Mouse (Mus musculus): ENCODE measurements at regions not wholly inside any gene's neighbourhood (a gene's known extent, or its start where the extent isn't known, plus 50 kb on each side); places are given as distances from the start of the nearest gene placed in this dataset.

- no peaks in the 10 kb centered on the region; the same call in 1 of the 2 replicates for H3K4me1 ChIP-seq (ENCODE audit: control insufficient read depth, insufficient read depth, low read length)
- 62% methylated on average over 5 of the region's 5 CpGs for WGBS
- no peak for DNase-seq
- no peak overlapping the region for H3K4me3 ChIP-seq (replicated peaks; ENCODE audit: extremely low read depth, low read depth, low read length)
- TF ChIP-seq POLR2A (IDR thresholded peaks at IDR 0.05; ENCODE audit: borderline replicate concordance, extremely low read depth, low read depth, low read length) (no peak), CTCF (IDR thresholded peaks at IDR 0.05; ENCODE audit: insufficient read depth, low read length) (no peak)
Measured at GRCm38 (mm10) chr17:4268380-4268779, 572.3 kb upstream of the Nox3 start.

- DNase-seq, result no peak
- H3K4me1 ChIP-seq (ENCODE audit: control insufficient read depth, insufficient read depth, low read length), result no peaks in the 10 kb centered on the region
- 57% methylated on average over 5 of the region's 5 CpGs for WGBS
- H3K4me3 ChIP-seq (replicated peaks; ENCODE audit: extremely low read depth, low read depth, low read length), result no peak overlapping the region
- TF ChIP-seq CTCF (IDR thresholded peaks at IDR 0.05; ENCODE audit: insufficient read depth, low read length), result no peak
- TF ChIP-seq POLR2A (IDR thresholded peaks at IDR 0.05; ENCODE audit: borderline replicate concordance, extremely low read depth, low read depth, low read length), result no peak
Measured at GRCm38 (mm10) chr17:4272456-4272855, 576.4 kb upstream of the Nox3 start.

GRCm38 (mm10) chr17:4276722-4277121 lies 580.7 kb upstream of the Nox3 start:
- no peak overlapping the region for H3K4me3 ChIP-seq (replicated peaks; ENCODE audit: extremely low read depth, low read depth, low read length)
- no peaks in the 10 kb centered on the region for H3K4me1 ChIP-seq (ENCODE audit: control insufficient read depth, insufficient read depth, low read length)
- 64% methylated on average over 4 of the region's 4 CpGs for WGBS
- no peak for TF ChIP-seq POLR2A (IDR thresholded peaks at IDR 0.05; ENCODE audit: borderline replicate concordance, extremely low read depth, low read depth, low read length)
- no peak for TF ChIP-seq CTCF (IDR thresholded peaks at IDR 0.05; ENCODE audit: insufficient read depth, low read length)
- no peak for DNase-seq

GRCm38 (mm10) chr17:4278239-4278827 lies 582.3 kb upstream of the Nox3 start:
- 58% methylated on average over 4 of the region's 4 CpGs for WGBS
- Histone ChIP-seq H3K4me3 (replicated peaks; ENCODE audit: extremely low read depth, low read depth, low read length) (no peak overlapping the region), H3K4me1 (ENCODE audit: control insufficient read depth, insufficient read depth, low read length) (no peaks in the 10 kb centered on the region)
- no peak for TF ChIP-seq POLR2A (IDR thresholded peaks at IDR 0.05; ENCODE audit: borderline replicate concordance, extremely low read depth, low read depth, low read length)
- no peak for TF ChIP-seq CTCF (IDR thresholded peaks at IDR 0.05; ENCODE audit: insufficient read depth, low read length)
- no peak for DNase-seq

- Histone ChIP-seq H3K4me3 (replicated peaks; ENCODE audit: extremely low read depth, low read depth, low read length) (no peak overlapping the region), H3K4me1 (ENCODE audit: control insufficient read depth, insufficient read depth, low read length) (no peaks in the 10 kb centered on the region)
- TF ChIP-seq POLR2A (IDR thresholded peaks at IDR 0.05; ENCODE audit: borderline replicate concordance, extremely low read depth, low read depth, low read length) (no peak), CTCF (IDR thresholded peaks at IDR 0.05; ENCODE audit: insufficient read depth, low read length) (no peak)
- 65% methylated on average over 5 of the region's 5 CpGs for WGBS
- no peak for DNase-seq
Measured at GRCm38 (mm10) chr17:4281451-4281850, 585.4 kb upstream of the Nox3 start.

GRCm38 (mm10) chr17:4291418-4291817 lies 595.4 kb upstream of the Nox3 start:
- DNase-seq, result no peak
- 57% methylated on average over 2 of the region's 2 CpGs for WGBS
- Histone ChIP-seq H3K4me1 (ENCODE audit: control insufficient read depth, insufficient read depth, low read length) (no peaks in the 10 kb centered on the region), H3K4me3 (replicated peaks; ENCODE audit: extremely low read depth, low read depth, low read length) (no peak overlapping the region)
- no peak for TF ChIP-seq POLR2A (IDR thresholded peaks at IDR 0.05; ENCODE audit: borderline replicate concordance, extremely low read depth, low read depth, low read length)

GRCm38 (mm10) chr17:4296521-4297155 lies 600.6 kb upstream of the Nox3 start:
- H3K4me3 ChIP-seq (replicated peaks; ENCODE audit: extremely low read depth, low read depth, low read length), result no peak overlapping the region
- TF ChIP-seq CTCF (IDR thresholded peaks at IDR 0.05; ENCODE audit: insufficient read depth, low read length) (no peak), POLR2A (IDR thresholded peaks at IDR 0.05; ENCODE audit: borderline replicate concordance, extremely low read depth, low read depth, low read length) (no peak)
- H3K4me1 ChIP-seq (ENCODE audit: control insufficient read depth, insufficient read depth, low read length), result no peaks in the 10 kb centered on the region; the same call in 1 of the 2 replicates
- WGBS, result 77% methylated on average over 6 of the region's 6 CpGs
- DNase-seq, result no peak

- Histone ChIP-seq H3K4me1 (ENCODE audit: control insufficient read depth, insufficient read depth, low read length) (no peaks in the 10 kb centered on the region; the same call in 1 of the 2 replicates), H3K4me3 (replicated peaks; ENCODE audit: extremely low read depth, low read depth, low read length) (no peak overlapping the region)
- TF ChIP-seq POLR2A (IDR thresholded peaks at IDR 0.05; ENCODE audit: borderline replicate concordance, extremely low read depth, low read depth, low read length) (no peak), CTCF (IDR thresholded peaks at IDR 0.05; ENCODE audit: insufficient read depth, low read length) (no peak)
- 57% methylated on average over 1 of the region's 1 CpGs for whole genome bisulfite sequencing
- no peak for DNase-seq
Measured at GRCm38 (mm10) chr17:4297156-4297535, 601.1 kb upstream of the Nox3 start.

- no peak overlapping the region for H3K4me3 ChIP-seq (replicated peaks; ENCODE audit: extremely low read depth, low read depth, low read length)
- DNase-seq, result no peak
- H3K4me1 ChIP-seq (ENCODE audit: control insufficient read depth, insufficient read depth, low read length), result no peaks in the 10 kb centered on the region; the same call in 1 of the 2 replicates
- 68% methylated on average over 12 of the region's 12 CpGs for WGBS
- TF ChIP-seq POLR2A (IDR thresholded peaks at IDR 0.05; ENCODE audit: borderline replicate concordance, extremely low read depth, low read depth, low read length), result no peak
- TF ChIP-seq CTCF (IDR thresholded peaks at IDR 0.05; ENCODE audit: insufficient read depth, low read length), result no peak
Measured at GRCm38 (mm10) chr17:4301142-4301853, 605.2 kb upstream of the Nox3 start.
